Mouse (Mus musculus) effector memory CD4-positive, alpha-beta T cell, adult 7 months (primary cell): ENCODE measurements around the gene Gmeb2. TPM values are rescaled to one million over a fixed set of nuclear protein-coding genes. Genes with fewer than 3 reads are reported as not detected.

Experiments used
- polyA plus RNA-seq: library from polyadenylated mRNA; unstranded; fragments of 100-300 nt; shearing (Covaris generic); gene quantifications from one replicate; pipeline ENCODE4 v1.2.1, GENCODE M21; 2017

The Gmeb2 gene
- polyA plus RNA-seq = 30.3 TPM

DNA sequence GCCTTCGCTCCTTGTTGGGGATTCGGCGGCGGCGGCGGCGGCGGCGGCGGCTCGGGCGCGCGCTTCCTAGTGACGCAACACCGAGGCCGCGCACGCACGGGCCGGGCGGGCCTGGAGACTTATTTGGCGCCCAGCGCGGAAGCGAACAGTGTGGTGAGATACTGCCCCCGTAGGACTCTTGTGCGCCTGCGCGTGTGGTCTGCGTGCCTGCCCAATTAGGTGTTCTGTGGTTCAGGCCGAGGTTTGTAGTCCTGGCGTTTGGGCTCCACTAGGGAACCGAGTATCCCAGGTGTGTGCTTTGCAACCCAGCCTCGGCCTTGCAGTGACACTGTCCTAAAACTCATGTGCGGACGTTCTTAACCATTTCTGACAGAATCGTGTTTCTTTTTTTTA, at the start of gene Gmeb2:
Gmeb2 (minus strand) TSS at position 78 of the 393 bp plus-strand sequence.

DNA sequence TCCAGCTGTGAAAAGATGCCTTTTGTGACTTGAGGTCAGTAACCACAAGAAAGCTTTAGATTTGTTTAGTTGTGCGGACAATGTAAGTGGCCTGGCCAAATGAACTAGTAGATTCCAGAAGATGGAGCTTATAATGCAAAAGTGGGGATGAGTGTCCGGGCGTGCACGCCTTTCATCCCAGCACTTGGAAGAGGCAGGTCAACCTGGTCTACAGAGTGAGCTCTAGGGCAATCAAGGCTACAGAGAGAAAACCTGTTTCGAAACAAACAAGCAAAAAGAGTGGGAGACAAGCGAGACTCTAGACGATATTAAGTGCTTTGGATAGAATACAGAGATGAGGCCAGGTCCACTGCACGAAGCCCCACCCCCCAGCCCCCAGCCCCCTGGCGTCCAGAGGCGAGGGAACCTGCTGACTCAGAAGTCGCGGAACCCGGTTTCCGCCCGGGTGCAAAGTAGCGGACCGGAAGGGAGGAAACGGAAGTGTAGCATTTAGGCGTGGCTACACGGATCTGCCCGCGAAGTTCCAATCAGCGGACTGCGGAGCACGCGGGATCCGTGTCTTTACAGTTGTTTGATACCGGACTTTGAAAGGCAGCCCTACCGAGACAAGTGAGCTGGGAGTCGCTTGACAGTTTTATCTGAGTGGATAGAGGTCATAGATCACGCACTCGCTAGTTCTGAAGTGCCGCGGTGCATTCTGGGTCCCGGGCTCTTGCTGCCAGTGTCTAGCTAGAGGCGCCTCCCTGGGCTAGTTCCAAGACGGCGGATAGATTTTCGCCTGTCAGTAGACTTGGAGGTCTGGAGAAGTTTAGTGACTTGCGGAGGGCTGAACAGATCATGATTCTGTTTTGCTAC, 31.6 kb upstream of the Gmeb2 start, which contains the start of gene Rtel1:
Rtel1 (plus strand) TSS at position 492 of the 855 bp plus-strand sequence.

DNA sequence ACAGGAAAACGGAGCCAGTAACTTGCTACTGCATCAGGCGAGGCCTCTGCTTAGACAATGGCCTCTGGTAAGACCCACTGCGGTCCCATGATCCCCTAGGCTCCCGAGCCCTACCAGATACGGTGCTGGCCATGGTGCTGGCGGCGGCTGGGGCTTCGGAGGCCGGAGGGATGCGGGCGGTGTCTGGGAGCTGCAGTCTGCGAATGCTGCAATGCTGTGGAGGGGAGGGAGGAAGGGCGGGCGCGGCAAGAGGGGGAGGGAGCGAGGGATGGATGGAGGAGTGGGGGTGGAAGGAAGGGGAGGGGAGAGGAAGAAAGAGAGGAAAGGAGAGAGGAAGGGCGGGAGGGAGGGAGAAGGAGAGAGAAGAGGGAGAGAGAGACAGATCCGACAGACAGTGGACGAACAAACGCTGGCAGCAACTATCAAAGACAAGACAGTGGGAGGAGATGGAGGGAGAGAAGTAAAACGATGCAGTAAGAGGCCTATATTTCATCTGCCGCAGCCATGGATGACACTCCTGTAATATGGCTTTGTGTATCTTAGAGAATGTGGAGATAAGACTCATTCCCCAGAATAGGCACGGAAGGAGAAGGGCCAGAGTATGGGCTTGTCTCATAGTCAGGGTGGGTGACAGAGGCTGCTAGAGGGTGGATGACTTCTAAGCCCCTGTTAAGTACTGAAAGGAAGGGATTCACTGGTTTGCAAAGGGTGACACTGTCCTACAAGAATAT, 26.4 kb upstream of the Gmeb2 start, which contains the start of gene Stmn3:
Stmn3 (minus strand) TSS at position 421 of the 731 bp plus-strand sequence.

DNA sequence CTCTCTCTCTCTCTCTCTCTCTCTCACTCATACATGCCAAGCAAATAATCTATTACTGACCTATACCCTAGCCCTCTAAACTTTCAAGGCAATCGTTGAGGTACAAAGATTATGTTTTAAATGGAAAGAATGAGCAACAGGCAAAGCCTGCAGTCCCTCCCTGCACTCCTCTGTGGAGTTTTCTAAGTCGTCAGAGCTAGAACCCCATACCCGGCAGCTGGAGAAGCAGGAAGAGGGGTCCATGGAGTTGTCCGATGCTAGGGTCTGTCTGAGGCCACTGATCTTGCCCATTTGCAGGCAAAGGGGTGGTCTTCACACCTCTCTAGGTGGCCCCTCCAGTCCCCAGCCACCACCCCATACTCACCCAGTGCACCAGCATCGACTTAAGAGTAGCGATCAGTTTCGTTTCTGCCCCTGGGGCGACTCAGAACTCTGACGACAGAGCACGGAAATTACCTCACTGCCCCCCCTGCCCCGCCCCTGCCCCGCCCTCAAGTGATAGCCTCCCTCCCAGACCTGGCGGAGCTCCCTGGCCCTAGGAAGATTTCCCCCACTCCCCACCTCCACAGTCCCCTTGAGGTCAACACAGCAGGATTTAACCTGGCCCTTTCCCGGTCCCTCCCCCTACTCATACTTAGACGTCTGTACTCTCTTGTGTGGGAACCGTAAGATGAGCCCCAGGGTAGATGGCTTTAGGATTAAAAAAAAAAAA, 46.1 kb downstream of the Gmeb2 start, which contains the start of gene Helz2:
Helz2 (minus strand) TSS at position 426 of the 712 bp plus-strand sequence.

DNA sequence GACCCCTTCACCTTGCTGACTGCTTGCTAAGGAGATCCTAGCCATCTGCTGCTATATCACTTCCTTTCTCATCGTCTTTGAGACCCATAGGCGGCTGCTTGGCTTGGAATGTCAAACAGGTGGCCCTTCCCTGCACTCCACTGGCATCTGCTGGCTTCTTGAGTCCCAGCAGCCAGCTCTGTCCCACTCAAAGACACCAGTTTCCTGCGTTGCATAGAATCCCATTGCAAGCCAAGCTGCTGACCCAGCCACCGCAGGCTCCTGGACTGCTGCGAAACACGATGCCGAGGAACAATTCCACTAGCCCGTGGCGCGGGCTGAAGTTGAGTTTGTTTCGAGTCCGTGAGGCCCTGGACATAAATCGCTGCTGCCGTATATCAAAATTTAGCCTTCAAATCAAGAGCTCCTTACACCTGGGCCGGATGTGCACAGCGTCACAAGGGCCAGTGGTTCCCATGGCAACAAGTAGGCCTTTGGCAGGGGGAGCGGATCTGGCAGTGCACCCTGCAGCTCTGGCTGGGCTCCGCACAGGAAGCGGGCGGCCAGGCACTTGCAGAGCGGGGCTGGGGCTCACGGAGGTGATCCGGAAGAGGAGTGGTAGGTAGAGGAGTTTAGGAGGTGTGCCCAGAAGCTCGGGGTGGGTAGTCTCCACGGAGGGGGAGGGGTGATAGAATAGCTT, 68.2 kb downstream of the Gmeb2 start, which contains the start of gene Fndc11:
Fndc11 (plus strand) TSS at position 476 of the 679 bp plus-strand sequence.

DNA sequence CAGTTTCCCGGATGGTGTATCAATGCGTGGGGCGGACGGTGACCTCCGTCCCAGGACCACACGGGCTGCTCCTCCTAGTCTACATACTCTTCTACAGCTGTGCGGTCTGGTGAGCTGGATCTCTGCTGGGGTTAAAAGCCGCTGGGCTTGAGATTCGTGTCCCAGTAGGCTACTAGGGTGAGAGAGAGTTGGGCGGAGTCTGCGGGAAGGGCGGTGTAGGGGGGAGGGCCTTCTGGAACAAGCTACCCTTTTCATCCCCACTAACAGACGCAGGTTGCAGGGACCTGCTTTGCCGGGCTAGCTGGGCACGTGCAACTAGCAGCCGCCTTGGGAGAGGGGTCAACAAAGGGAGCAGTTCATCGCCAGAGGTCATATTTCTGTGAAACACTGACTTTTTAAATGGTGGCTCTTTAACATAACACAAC, 74.8 kb downstream of the Gmeb2 start, which contains the start of gene Srms:
Srms (minus strand) TSS at position 165 of the 425 bp plus-strand sequence.

DNA sequence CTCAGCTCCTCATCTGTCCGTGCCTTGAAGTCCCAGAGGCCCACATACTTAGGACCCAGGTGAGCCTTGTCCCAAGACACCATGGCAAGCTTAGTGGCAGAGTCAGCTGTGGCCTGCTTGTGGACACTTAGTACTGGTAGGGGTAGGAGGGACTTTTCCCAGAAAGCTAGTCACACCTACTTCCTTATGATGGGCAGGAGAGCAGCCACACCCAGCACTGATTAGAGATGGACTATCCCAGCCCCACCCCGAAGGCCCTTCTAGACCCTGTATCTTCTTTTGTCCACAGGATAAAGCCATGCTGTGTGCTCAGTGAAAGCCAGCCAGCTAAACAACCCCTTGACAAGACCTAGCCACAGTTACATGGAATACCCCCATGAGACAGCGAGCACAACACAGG, 85.4 kb downstream of the Gmeb2 start, which contains the start of gene Ptk6:
Ptk6 (minus strand) TSS at position 368 of the 400 bp plus-strand sequence.

Other genes with a start within 250 kb of the Gmeb2 start
- not detected for gene Chrna4, start 244.5 kb downstream of the Gmeb2 start, polyA plus RNA-seq
- gene Kcnq2, start 152.7 kb downstream of the Gmeb2 start, polyA plus RNA-seq = 0.05 TPM
- gene Eef1a2, start 131.0 kb downstream of the Gmeb2 start, polyA plus RNA-seq = not detected
- gene Ppdpf, start 100.8 kb downstream of the Gmeb2 start, polyA plus RNA-seq = 94.3 TPM
- gene Ptk6, start 85.2 kb downstream of the Gmeb2 start, polyA plus RNA-seq = not detected
- 0.15 TPM for gene Srms, start 74.8 kb downstream of the Gmeb2 start, polyA plus RNA-seq
- gene Fndc11, start 68.0 kb downstream of the Gmeb2 start, polyA plus RNA-seq = not detected
- gene Helz2, start 46.0 kb downstream of the Gmeb2 start, polyA plus RNA-seq = 17.3 TPM
- gene Stmn3, start 26.5 kb upstream of the Gmeb2 start, polyA plus RNA-seq = not detected
- gene Rtel1, start 31.7 kb upstream of the Gmeb2 start, polyA plus RNA-seq = 74.3 TPM
- 104 TPM for gene Zgpat, start 76.9 kb upstream of the Gmeb2 start, polyA plus RNA-seq
- gene Arfrp1, start 77.4 kb upstream of the Gmeb2 start, polyA plus RNA-seq = 124 TPM
- gene Lime1, start 92.0 kb upstream of the Gmeb2 start, polyA plus RNA-seq = 350 TPM
- 33.2 TPM for gene Zbtb46, start 171.4 kb upstream of the Gmeb2 start, polyA plus RNA-seq
- gene Abhd16b, start 205.2 kb upstream of the Gmeb2 start, polyA plus RNA-seq = not detected
- 106 TPM for gene Tpd52l2, start 209.1 kb upstream of the Gmeb2 start, polyA plus RNA-seq
- gene Dnajc5, start 232.4 kb upstream of the Gmeb2 start, polyA plus RNA-seq = 146 TPM